Mouse (Mus musculus) G1E (cell line): ENCODE measurements at regions not wholly inside any gene's neighbourhood (a gene's known extent, or its start where the extent isn't known, plus 50 kb on each side); places are given as distances from the start of the nearest gene placed in this dataset.

Experiments used
- CTCF ChIP-seq: IDR thresholded peaks from 2 replicates; pipeline ENCODE4 v1.5.1; 2012; ENCODE audit warnings: low read depth, low read length, inconsistent platforms, mixed read lengths
- GATA1 ChIP-seq: IDR thresholded peaks from 2 replicates; pipeline ENCODE4 v1.6.1; 2012; ENCODE audit warnings: borderline replicate concordance, low read length, inconsistent platforms, mixed read lengths
- GATA2 ChIP-seq: IDR thresholded peaks from 2 replicates; pipeline ENCODE4 v1.6.1; 2012; ENCODE audit warnings: low read depth, low read length, inconsistent platforms, borderline replicate concordance
- TAL1 ChIP-seq: conservative IDR thresholded peaks from 2 replicates; pipeline ENCODE4 v1.6.1; 2012; ENCODE audit warnings: low read depth, low read length, inconsistent platforms, mixed read lengths

GRCm38 (mm10) chr7:136150196-136150595 is 434.0 kb upstream of the Mki67 start:
- TF ChIP-seq CTCF: no peak
- TF ChIP-seq TAL1: no peak
- no peak for TF ChIP-seq GATA1
- no peak for TF ChIP-seq GATA2
